24 mouse cellular contexts compared by ENCODE assay signal in the genomic region with DNA sequence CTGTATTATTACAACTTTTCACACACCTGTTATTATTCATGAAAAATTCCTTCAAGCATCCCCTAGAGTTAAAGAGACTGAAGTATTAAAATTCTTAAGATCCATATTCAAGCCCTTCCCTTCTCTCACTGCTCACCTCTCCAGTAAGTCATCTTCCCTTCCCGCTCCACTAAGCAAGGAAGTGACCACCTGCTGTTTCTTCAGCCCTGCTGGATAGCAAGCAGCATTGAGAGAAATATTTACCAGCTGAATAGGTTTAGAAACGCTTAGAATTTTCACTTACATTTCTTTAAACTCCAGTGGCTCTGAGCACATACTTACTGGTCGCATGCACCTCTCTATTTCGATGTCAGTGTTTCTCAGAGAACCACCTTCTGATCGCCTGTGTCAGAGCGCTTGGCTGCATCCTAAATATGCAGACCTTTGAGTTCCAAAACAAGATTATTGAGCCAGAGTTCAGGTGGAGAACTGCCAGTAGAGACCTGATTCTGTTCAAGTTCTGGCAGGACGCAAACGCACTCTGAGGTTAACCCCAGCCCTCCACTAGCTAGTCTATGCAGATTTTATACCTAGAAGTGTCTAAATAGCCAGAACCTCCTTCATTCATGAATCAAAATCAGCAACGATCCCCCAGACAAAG.
DNase-seq lines count a peak whose midpoint lies in the region; ATAC-seq and TF ChIP-seq lines count a peak whose summit lies in the region.
"Had no signal": no experiment of that assay in that cellular context is flagged by ENCODE, and none has a peak within 500 bp of the region (broad histone marks: within the 10 kb centered on the region; RNA-seq: fewer than 3 reads in every experiment).

No protein-coding gene starts in this region.

- H3K27me3 ChIP-seq in kidney, embryonic 16.5 days (ENCODE audit: insufficient read depth, low read length): no peaks in the 10 kb centered on the region
- peaks cover 12% of the 10 kb centered on the region; the same call in 1 of the 2 replicates for H3K27me3 ChIP-seq in liver, adult 2 months (ENCODE audit: control insufficient read depth, insufficient read depth, low read length)
- no peaks in the 10 kb centered on the region for H3K27me3 ChIP-seq in liver, embryonic 11.5 days (replicated peaks; ENCODE audit: control insufficient read depth, insufficient read depth, low read length)
- H3K27me3 ChIP-seq: forebrain, embryonic 12.5 days; heart, embryonic 15.5 days; intestine, embryonic 15.5 days; liver, embryonic 15.5 days had no signal

- H3K79me2 ChIP-seq in liver, adult 2 months (ENCODE audit: control insufficient read depth, insufficient read depth, low read length): no peaks in the 10 kb centered on the region

- no peak for TF ChIP-seq POLR2A in liver, adult 2 months (IDR thresholded peaks at IDR 0.05; ENCODE audit: extremely low read depth, insufficient read depth, low read length)

- no peak for TF ChIP-seq CTCF in liver, adult 2 months (IDR thresholded peaks at IDR 0.05; ENCODE audit: low read depth, low read length)

- DNase-seq in cerebellum, postnatal 25 days: peak; percentile 10 to 43
- no peak for DNase-seq in cerebellum, adult 8-10 months
- peak; percentile 12 for DNase-seq in kidney, adult 11 months
- DNase-seq in liver, adult 2 months (ENCODE audit: extremely low read depth, low read depth, low spot score): peak; percentile 65
- no peak for DNase-seq in liver, embryonic 11.5 days (ENCODE audit: low spot score)
- DNase-seq in adrenal gland, adult 2 months: no peak
- DNase-seq: adrenal gland, postnatal 10 days; B cell, adult 2 months; forebrain, postnatal 0 days; lung, embryonic 14.5 days; lung, postnatal 14 days; midbrain, embryonic 14.5 days; thymus, adult 2 months; thymus, postnatal 36 days had no signal

- ATAC-seq in kidney, embryonic 16.5 days (ENCODE audit: low FRiP score, low TSS enrichment): no peak
- ATAC-seq in liver, embryonic 11.5 days (replicated peaks; ENCODE audit: low FRiP score): no peak
- ATAC-seq: forebrain, postnatal 0 days; hindbrain, postnatal 0 days; intestine, embryonic 15.5 days had no signal

- H3K4me2 ChIP-seq in kidney, embryonic 16.5 days (replicated peaks; ENCODE audit: low read depth, low read length): no peak overlapping the region
- no peak overlapping the region for H3K4me2 ChIP-seq in liver, embryonic 11.5 days
- H3K4me2 ChIP-seq: embryonic facial prominence, embryonic 15.5 days; forebrain, embryonic 12.5 days; heart, embryonic 15.5 days; hindbrain, embryonic 12.5 days; intestine, embryonic 15.5 days; limb, embryonic 15.5 days; liver, embryonic 15.5 days; lung, embryonic 14.5 days had no signal

- WGBS in kidney, embryonic 16.5 days: 56% methylated on average over 9 of the region's 9 CpGs
- 41% methylated on average over 9 of the region's 9 CpGs for WGBS in liver, adult 2 months
- 68% methylated on average over 9 of the region's 9 CpGs for WGBS in liver, embryonic 11.5 days

- peaks cover 7% of the 10 kb centered on the region for H3K4me1 ChIP-seq in kidney, embryonic 16.5 days (ENCODE audit: insufficient read depth, low read length)
- H3K4me1 ChIP-seq in liver, adult 2 months (ENCODE audit: control insufficient read depth, insufficient read depth, low read length): no peaks in the 10 kb centered on the region
- no peaks in the 10 kb centered on the region for H3K4me1 ChIP-seq in liver, embryonic 11.5 days (replicated peaks; ENCODE audit: control insufficient read depth, insufficient read depth, low read length)
- H3K4me1 ChIP-seq: hindbrain, embryonic 12.5 days; intestine, embryonic 15.5 days; limb, embryonic 15.5 days; liver, embryonic 15.5 days had no signal

- no peak overlapping the region for H3K9ac ChIP-seq in kidney, embryonic 16.5 days (replicated peaks; ENCODE audit: low read length)
- H3K9ac ChIP-seq in liver, adult 2 months (ENCODE audit: low read depth, low read length): no peak overlapping the region
- no peak overlapping the region for H3K9ac ChIP-seq in liver, embryonic 11.5 days (ENCODE audit: low read depth, low read length)
- H3K9ac ChIP-seq: embryonic facial prominence, embryonic 15.5 days; forebrain, embryonic 12.5 days; forebrain, postnatal 0 days; heart, embryonic 15.5 days; hindbrain, embryonic 12.5 days; intestine, embryonic 15.5 days; limb, embryonic 15.5 days; liver, embryonic 15.5 days; lung, embryonic 14.5 days had no signal

- no peak overlapping the region for H3K27ac ChIP-seq in kidney, embryonic 16.5 days (ENCODE audit: low read length)
- no peak overlapping the region for H3K27ac ChIP-seq in liver, adult 2 months (replicated peaks; ENCODE audit: insufficient read depth, low read depth, low read length)
- no peak overlapping the region for H3K27ac ChIP-seq in liver, embryonic 11.5 days (ENCODE audit: low read depth, low read length)
- H3K27ac ChIP-seq: embryonic facial prominence, embryonic 15.5 days; forebrain, embryonic 12.5 days; heart, embryonic 15.5 days; hindbrain, embryonic 12.5 days; hindbrain, postnatal 0 days; intestine, embryonic 15.5 days; limb, embryonic 10.5 days; limb, embryonic 15.5 days; liver, embryonic 15.5 days had no signal

- H3K9me3 ChIP-seq in kidney, embryonic 16.5 days (ENCODE audit: low read length): no peaks in the 10 kb centered on the region
- H3K9me3 ChIP-seq in liver, embryonic 11.5 days (ENCODE audit: control insufficient read depth, low read length): no peaks in the 10 kb centered on the region
- H3K9me3 ChIP-seq: embryonic facial prominence, embryonic 15.5 days; forebrain, embryonic 12.5 days; heart, embryonic 15.5 days; hindbrain, embryonic 12.5 days; intestine, embryonic 15.5 days; limb, embryonic 10.5 days; limb, embryonic 15.5 days; liver, embryonic 15.5 days had no signal

- H3K4me3 ChIP-seq in kidney, embryonic 16.5 days (ENCODE audit: low read length): no peak overlapping the region
- H3K4me3 ChIP-seq in liver, adult 2 months (ENCODE audit: insufficient read depth, low read depth, low read length): no peak overlapping the region
- no peak overlapping the region for H3K4me3 ChIP-seq in liver, embryonic 11.5 days (ENCODE audit: low read depth, low read length)
- H3K4me3 ChIP-seq: embryonic facial prominence, embryonic 15.5 days; forebrain, embryonic 12.5 days; heart, embryonic 15.5 days; hindbrain, embryonic 12.5 days; intestine, embryonic 15.5 days; limb, embryonic 10.5 days; limb, embryonic 15.5 days; liver, embryonic 15.5 days had no signal

- no peaks in the 10 kb centered on the region for H3K36me3 ChIP-seq in kidney, embryonic 16.5 days (ENCODE audit: insufficient read depth, low read length)
- no peaks in the 10 kb centered on the region for H3K36me3 ChIP-seq in liver, adult 2 months (ENCODE audit: control insufficient read depth, insufficient read depth, low read length)
- no peaks in the 10 kb centered on the region for H3K36me3 ChIP-seq in liver, embryonic 11.5 days (ENCODE audit: control insufficient read depth, insufficient read depth, low read length)
- H3K36me3 ChIP-seq: embryonic facial prominence, embryonic 15.5 days; forebrain, embryonic 12.5 days; heart, embryonic 15.5 days; hindbrain, embryonic 12.5 days; intestine, embryonic 15.5 days; limb, embryonic 10.5 days; limb, embryonic 15.5 days; liver, embryonic 15.5 days had no signal

Comparison
In these comparisons a context has a peak if more than half of its experiments do, and no peak if none do; other contexts are left out.
1. DNase-seq: peak in cerebellum, postnatal 25 days (2 of 2), kidney, adult 11 months (single experiment) and liver, adult 2 months (single experiment); none in cerebellum, adult 8-10 months (single experiment), liver, embryonic 11.5 days (single experiment) and adrenal gland, adult 2 months (single experiment).